Mouse (Mus musculus): ENCODE data around the gene Sulf2. TPM values are rescaled to one million over a fixed set of nuclear protein-coding genes. Genes with fewer than 3 reads are reported as not detected.

Sulf2 gene
- polyA plus RNA-seq, 1 experiment from 2014 or later = 1.9 TPM

- 74% methylated on average over 11 of the region's 11 CpGs for WGBS (ENCODE audit: insufficient replicate concordance)
- Histone ChIP-seq H3K27ac (replicated peaks) (no peak overlapping the region), H3K4me2 (no peak overlapping the region), H3K4me1 (replicated peaks) (no peaks in the 10 kb centered on the region), H3K9me3 (replicated peaks) (no peaks in the 10 kb centered on the region), H3K36me3 (replicated peaks) (no peaks in the 10 kb centered on the region), H3K4me3 (replicated peaks) (no peak overlapping the region), H3K27me3 (no peaks in the 10 kb centered on the region), H3K9ac (no peak overlapping the region)
- ATAC-seq (ENCODE audit: insufficient read depth) = no peak
Measured at GRCm38 (mm10) chr2:166112986-166113385, 42.5 kb downstream of the Sulf2 start.

- Histone ChIP-seq H3K4me2 (no peak overlapping the region), H3K27ac (replicated peaks) (no peak overlapping the region), H3K9ac (no peak overlapping the region), H3K27me3 (no peaks in the 10 kb centered on the region), H3K36me3 (replicated peaks) (no peaks in the 10 kb centered on the region), H3K9me3 (replicated peaks) (no peaks in the 10 kb centered on the region), H3K4me3 (replicated peaks) (no peak overlapping the region), H3K4me1 (replicated peaks) (no peaks in the 10 kb centered on the region)
- ATAC-seq (ENCODE audit: insufficient read depth) = no peak
- 53% methylated on average over 10 of the region's 10 CpGs for WGBS (ENCODE audit: insufficient replicate concordance)
Measured at GRCm38 (mm10) chr2:166111831-166112250, 43.6 kb downstream of the Sulf2 start.

- no peak overlapping the region for H3K4me3 ChIP-seq (replicated peaks)
Measured at GRCm38 (mm10) chr2:166111238-166111637, 44.2 kb downstream of the Sulf2 start.

GRCm38 (mm10) chr2:166110764-166111163 lies 44.7 kb downstream of the Sulf2 start:
- Histone ChIP-seq H3K4me2 (no peak overlapping the region), H3K27ac (replicated peaks) (no peak overlapping the region), H3K27me3 (no peaks in the 10 kb centered on the region), H3K9ac (no peak overlapping the region), H3K9me3 (replicated peaks) (no peaks in the 10 kb centered on the region), H3K4me3 (replicated peaks) (no peak overlapping the region), H3K4me1 (replicated peaks) (no peaks in the 10 kb centered on the region), H3K36me3 (replicated peaks) (no peaks in the 10 kb centered on the region)
- 64% methylated on average over 8 of the region's 8 CpGs for WGBS (ENCODE audit: insufficient replicate concordance)
- no peak for ATAC-seq (ENCODE audit: insufficient read depth)

More at GRCm38 (mm10) chr2:166111238-166111637, 44.2 kb downstream of the Sulf2 start:
- no peak for ATAC-seq (ENCODE audit: insufficient read depth)
- H3K27me3 ChIP-seq = no peaks in the 10 kb centered on the region
- H3K36me3 ChIP-seq (replicated peaks) = no peaks in the 10 kb centered on the region
- H3K4me1 ChIP-seq (replicated peaks) = no peaks in the 10 kb centered on the region
- no peak overlapping the region for H3K4me2 ChIP-seq
- H3K9me3 ChIP-seq (replicated peaks) = no peaks in the 10 kb centered on the region
- 60% methylated on average over 2 of the region's 2 CpGs for WGBS (ENCODE audit: insufficient replicate concordance)
- H3K9ac ChIP-seq = no peak overlapping the region
- H3K27ac ChIP-seq (replicated peaks) = no peak overlapping the region

- Histone ChIP-seq H3K36me3 (replicated peaks) (no peaks in the 10 kb centered on the region), H3K9ac (no peak overlapping the region), H3K27me3 (no peaks in the 10 kb centered on the region), H3K9me3 (replicated peaks) (no peaks in the 10 kb centered on the region), H3K27ac (replicated peaks) (no peak overlapping the region), H3K4me3 (replicated peaks) (no peak overlapping the region), H3K4me1 (replicated peaks) (no peaks in the 10 kb centered on the region), H3K4me2 (no peak overlapping the region)
- no peak for ATAC-seq (ENCODE audit: insufficient read depth)
- WGBS (ENCODE audit: insufficient replicate concordance) = 18% methylated on average over 4 of the region's 4 CpGs
Measured at GRCm38 (mm10) chr2:166108326-166108725, 47.1 kb downstream of the Sulf2 start.

GRCm38 (mm10) chr2:166107911-166108310 lies 47.6 kb downstream of the Sulf2 start:
- no peak for ATAC-seq (ENCODE audit: insufficient read depth)
- Histone ChIP-seq H3K36me3 (replicated peaks) (no peaks in the 10 kb centered on the region), H3K4me1 (replicated peaks) (no peaks in the 10 kb centered on the region), H3K9me3 (replicated peaks) (no peaks in the 10 kb centered on the region), H3K9ac (no peak overlapping the region), H3K4me3 (replicated peaks) (no peak overlapping the region), H3K27me3 (no peaks in the 10 kb centered on the region), H3K27ac (replicated peaks) (no peak overlapping the region), H3K4me2 (no peak overlapping the region)
- 64% methylated on average over 5 of the region's 5 CpGs for WGBS (ENCODE audit: insufficient replicate concordance)

GRCm38 (mm10) chr2:166106631-166107030 lies 48.8 kb downstream of the Sulf2 start:
- Histone ChIP-seq H3K27me3 (no peaks in the 10 kb centered on the region), H3K9me3 (replicated peaks) (no peaks in the 10 kb centered on the region), H3K4me2 (no peak overlapping the region), H3K4me3 (replicated peaks) (no peak overlapping the region), H3K36me3 (replicated peaks) (no peaks in the 10 kb centered on the region), H3K9ac (no peak overlapping the region), H3K4me1 (replicated peaks) (no peaks in the 10 kb centered on the region), H3K27ac (replicated peaks) (no peak overlapping the region)
- 62% methylated on average over 2 of the region's 2 CpGs for WGBS (ENCODE audit: insufficient replicate concordance)
- no peak for ATAC-seq (ENCODE audit: insufficient read depth)

- WGBS (ENCODE audit: insufficient replicate concordance) = 54% methylated on average over 9 of the region's 9 CpGs
- Histone ChIP-seq H3K4me3 (replicated peaks) (no peak overlapping the region), H3K9me3 (replicated peaks) (no peaks in the 10 kb centered on the region), H3K27me3 (no peaks in the 10 kb centered on the region), H3K27ac (replicated peaks) (no peak overlapping the region), H3K4me2 (no peak overlapping the region), H3K4me1 (replicated peaks) (no peaks in the 10 kb centered on the region), H3K36me3 (replicated peaks) (no peaks in the 10 kb centered on the region), H3K9ac (no peak overlapping the region)
- no peak for ATAC-seq (ENCODE audit: insufficient read depth)
Measured at GRCm38 (mm10) chr2:166105911-166106310, 49.6 kb downstream of the Sulf2 start.

GRCm38 (mm10) chr2:166102893-166103292 lies 52.6 kb downstream of the Sulf2 start:
- Histone ChIP-seq H3K4me1 (replicated peaks) (0 out of 2 replicates have a peak, but pooled peaks cover 3% of the 10 kb centered on the region), H3K36me3 (replicated peaks) (no peaks in the 10 kb centered on the region), H3K27ac (replicated peaks) (no peak overlapping the region), H3K27me3 (no peaks in the 10 kb centered on the region), H3K4me3 (replicated peaks) (no peak overlapping the region), H3K9ac (no peak overlapping the region), H3K4me2 (no peak overlapping the region), H3K9me3 (replicated peaks) (no peaks in the 10 kb centered on the region)
- 73% methylated on average over 7 of the region's 7 CpGs for WGBS (ENCODE audit: insufficient replicate concordance)
- no peak for ATAC-seq (ENCODE audit: insufficient read depth)

- no peak overlapping the region for H3K27ac ChIP-seq (replicated peaks)
- ATAC-seq (ENCODE audit: insufficient read depth) = no peak
- no peak overlapping the region for H3K4me3 ChIP-seq (replicated peaks)
- no peaks in the 10 kb centered on the region for H3K36me3 ChIP-seq (replicated peaks)
- H3K4me1 ChIP-seq (replicated peaks) = 0 out of 2 replicates have a peak, but pooled peaks cover 3% of the 10 kb centered on the region
- WGBS (ENCODE audit: insufficient replicate concordance) = 68% methylated on average over 21 of the region's 21 CpGs
- H3K9me3 ChIP-seq (replicated peaks) = no peaks in the 10 kb centered on the region
- no peaks in the 10 kb centered on the region for H3K27me3 ChIP-seq
- no peak overlapping the region for H3K9ac ChIP-seq
- H3K4me2 ChIP-seq = no peak overlapping the region
Measured at GRCm38 (mm10) chr2:166100309-166101262, 54.9 kb downstream of the Sulf2 start.

- no peaks in the 10 kb centered on the region for H3K27me3 ChIP-seq
- no peak overlapping the region for H3K4me2 ChIP-seq
- H3K36me3 ChIP-seq (replicated peaks) = no peaks in the 10 kb centered on the region
- WGBS (ENCODE audit: insufficient replicate concordance) = 68% methylated on average over 15 of the region's 15 CpGs
- no peaks in the 10 kb centered on the region for H3K9me3 ChIP-seq (replicated peaks)
- H3K4me3 ChIP-seq (replicated peaks) = no peak overlapping the region
- ATAC-seq (ENCODE audit: insufficient read depth) = no peak
- H3K9ac ChIP-seq = no peak overlapping the region
- H3K27ac ChIP-seq (replicated peaks) = no peak overlapping the region
- H3K4me1 ChIP-seq (replicated peaks) = 0 out of 2 replicates have a peak, but pooled peaks cover 3% of the 10 kb centered on the region
Measured at GRCm38 (mm10) chr2:166098292-166098933, 57.0 kb downstream of the Sulf2 start.

Measured in liver, embryonic 15.5 days (tissue).